Mouse (Mus musculus): ENCODE results near the gene Gm17655. TPM values are rescaled to one million over a fixed set of nuclear protein-coding genes. Genes with fewer than 3 reads are reported as not detected.

Gene Gm17655
- total and polyA plus RNA-seq, 2 experiments from 2014 or later: 0.68 to 1.7 TPM

GRCm38 (mm10) chr5:110099656-110100580 lies 27.6 kb upstream of the Gm17655 start, which contains the start of gene Plcxd1:
TSS of gene Plcxd1 (plus strand) at chr5:110099969.
- peaks cover 26% of the 10 kb centered on the region for H3K36me3 ChIP-seq (ENCODE audit: insufficient read depth)
- H3K9ac ChIP-seq: peak within 1 kb of the TSS; percentile 53; the same call in 1 of the 2 replicates
- peaks cover 6% of the 10 kb centered on the region for H3K4me1 ChIP-seq (ENCODE audit: insufficient read depth)
- no peak within 1 kb of the TSS for H3K27ac ChIP-seq (ENCODE audit: low read depth, low read length)
- H3K27me3 ChIP-seq (ENCODE audit: insufficient read depth, low read length): no peaks in the 10 kb centered on the region
- ATAC-seq: no peak
- no peak for DNase-seq
- TF ChIP-seq CTCF (IDR thresholded peaks at IDR 0.05; ENCODE audit: low read depth): no peak
- H3K4me2 ChIP-seq (ENCODE audit: low read depth): peak within 1 kb of the TSS; percentile 80
- H3K9me3 ChIP-seq (ENCODE audit: low read length): no peaks in the 10 kb centered on the region
- 8% methylated on average over 25 of the region's 25 CpGs for WGBS
- H3K4me3 ChIP-seq (ENCODE audit: low read depth, low read length): peak within 1 kb of the TSS; percentile 39; the same call in 1 of the 2 replicates

- Histone ChIP-seq H3K4me3 (ENCODE audit: low read depth, low read length) (no peak overlapping the region), H3K9me3 (ENCODE audit: low read length) (no peaks in the 10 kb centered on the region), H3K27ac (ENCODE audit: low read depth, low read length) (no peak overlapping the region), H3K27me3 (ENCODE audit: insufficient read depth, low read length) (no peaks in the 10 kb centered on the region), H3K4me2 (ENCODE audit: low read depth) (no peak overlapping the region), H3K36me3 (ENCODE audit: insufficient read depth) (peaks cover 17% of the 10 kb centered on the region), H3K9ac (no peak overlapping the region), H3K4me1 (ENCODE audit: insufficient read depth) (peaks cover 10% of the 10 kb centered on the region)
- WGBS: 21% methylated on average over 1 of the region's 1 CpGs
- no peak for TF ChIP-seq CTCF (IDR thresholded peaks at IDR 0.05; ENCODE audit: low read depth)
- DNase-seq: no peak
- no peak for ATAC-seq
Observed at GRCm38 (mm10) chr5:110098991-110099477, 26.7 kb upstream of the Gm17655 start.

- Histone ChIP-seq H3K4me1 (ENCODE audit: insufficient read depth) (0 out of 2 replicates have a peak, but pooled peaks cover 4% of the 10 kb centered on the region), H3K27me3 (ENCODE audit: insufficient read depth, low read length) (no peaks in the 10 kb centered on the region), H3K4me3 (ENCODE audit: low read depth, low read length) (peak overlapping the region; percentile 52), H3K4me2 (ENCODE audit: low read depth) (peak overlapping the region; percentile 90), H3K27ac (ENCODE audit: low read depth, low read length) (0 out of 2 replicates have a peak overlapping the region, but pooled peaks have one; percentile 21), H3K9ac (peak overlapping the region; percentile 54), H3K36me3 (ENCODE audit: insufficient read depth) (no peaks in the 10 kb centered on the region), H3K9me3 (ENCODE audit: low read length) (no peaks in the 10 kb centered on the region)
- WGBS: 2% methylated on average over 4 of the region's 4 CpGs
- no peak; the same call in 1 of the 2 replicates for ATAC-seq
- DNase-seq: no peak
- TF ChIP-seq CTCF (IDR thresholded peaks at IDR 0.05; ENCODE audit: low read depth): no peak
Observed at GRCm38 (mm10) chr5:110094847-110095213, 22.5 kb upstream of the Gm17655 start.

- DNase-seq: peak; percentile 90
- no peaks in the 10 kb centered on the region for H3K36me3 ChIP-seq (ENCODE audit: insufficient read depth)
Observed at GRCm38 (mm10) chr5:110094030-110094846, 21.9 kb upstream of the Gm17655 start, which contains the start of gene Gm35315. TSS of gene Gm35315 (minus strand) at chr5:110094420.

GRCm38 (mm10) chr5:110091546-110091945 lies 19.2 kb upstream of the Gm17655 start:
- no peaks in the 10 kb centered on the region for H3K27me3 ChIP-seq (ENCODE audit: insufficient read depth, low read length)
- no peak overlapping the region for H3K27ac ChIP-seq (ENCODE audit: low read depth, low read length)
- TF ChIP-seq CTCF (IDR thresholded peaks at IDR 0.05; ENCODE audit: low read depth): no peak
- 62% methylated on average over 2 of the region's 2 CpGs for WGBS
- no peak overlapping the region for H3K4me3 ChIP-seq (ENCODE audit: low read depth, low read length)
- no peaks in the 10 kb centered on the region for H3K9me3 ChIP-seq (ENCODE audit: low read length)
- H3K36me3 ChIP-seq (ENCODE audit: insufficient read depth): no peaks in the 10 kb centered on the region
- DNase-seq (no peak), ATAC-seq (no peak)
- no peak overlapping the region for H3K4me2 ChIP-seq (ENCODE audit: low read depth)
- no peak overlapping the region for H3K9ac ChIP-seq
- H3K4me1 ChIP-seq (ENCODE audit: insufficient read depth): 0 out of 2 replicates have a peak, but pooled peaks cover 4% of the 10 kb centered on the region

More at GRCm38 (mm10) chr5:110094030-110094846, 21.9 kb upstream of the Gm17655 start, which contains the start of gene Gm35315:
- under 1% methylated on average over 25 of the region's 25 CpGs for WGBS
- ATAC-seq: peak; percentile 97
- H3K27me3 ChIP-seq (ENCODE audit: insufficient read depth, low read length): no peaks in the 10 kb centered on the region
- peak within 1 kb of the TSS; percentile 52 for H3K4me3 ChIP-seq (ENCODE audit: low read depth, low read length)
- 0 out of 2 replicates have a peak, but pooled peaks cover 4% of the 10 kb centered on the region for H3K4me1 ChIP-seq (ENCODE audit: insufficient read depth)
- peak within 1 kb of the TSS; percentile 22; the same call in 1 of the 2 replicates for H3K27ac ChIP-seq (ENCODE audit: low read depth, low read length)
- peak within 1 kb of the TSS; percentile 90 for H3K4me2 ChIP-seq (ENCODE audit: low read depth)
- peak within 1 kb of the TSS; percentile 54 for H3K9ac ChIP-seq
- TF ChIP-seq CTCF (IDR thresholded peaks at IDR 0.05; ENCODE audit: low read depth): no peak
- no peaks in the 10 kb centered on the region for H3K9me3 ChIP-seq (ENCODE audit: low read length)

- no peak overlapping the region for H3K4me3 ChIP-seq (ENCODE audit: low read depth, low read length)
- no peak overlapping the region for H3K27ac ChIP-seq (ENCODE audit: low read depth, low read length)
- no peak for TF ChIP-seq CTCF (IDR thresholded peaks at IDR 0.05; ENCODE audit: low read depth)
- no peaks in the 10 kb centered on the region for H3K4me1 ChIP-seq (ENCODE audit: insufficient read depth)
- ATAC-seq (no peak), DNase-seq (no peak)
- no peak overlapping the region for H3K9ac ChIP-seq
- H3K36me3 ChIP-seq (ENCODE audit: insufficient read depth): no peaks in the 10 kb centered on the region
- H3K9me3 ChIP-seq (ENCODE audit: low read length): no peaks in the 10 kb centered on the region
- 45% methylated on average over 14 of the region's 14 CpGs for WGBS
- no peaks in the 10 kb centered on the region for H3K27me3 ChIP-seq (ENCODE audit: insufficient read depth, low read length)
- no peak overlapping the region for H3K4me2 ChIP-seq (ENCODE audit: low read depth)
Observed at GRCm38 (mm10) chr5:110086161-110086866, 14.0 kb upstream of the Gm17655 start.

All from forebrain, postnatal 0 days (tissue).